1 mouse cellular context compared by ENCODE assay signal in genomic region chr9:71409925-71410324, GRCm38 (mm10).
TF ChIP-seq lines count a peak whose summit lies in the region.

No protein-coding gene starts in this region.

TF ChIP-seq in CH12.LX, 34 proteins besides CTCF, POLR2A, EP300 and RAD21 (continued from another document):
- TF ChIP-seq MEF2A (IDR thresholded peaks at IDR 0.05; ENCODE audit: borderline replicate concordance, low read depth, low read length) = no peak
- no peak for TF ChIP-seq IRF4 (IDR thresholded peaks at IDR 0.05; ENCODE audit: low read depth, low read length)
- TF ChIP-seq MAX (IDR thresholded peaks at IDR 0.05; ENCODE audit: low read length) = no peak
TF ChIP-seq in CH12.LX: peak in this region for 0.
